ENCODE assay signal across 1 mouse cellular context in the genomic region with DNA sequence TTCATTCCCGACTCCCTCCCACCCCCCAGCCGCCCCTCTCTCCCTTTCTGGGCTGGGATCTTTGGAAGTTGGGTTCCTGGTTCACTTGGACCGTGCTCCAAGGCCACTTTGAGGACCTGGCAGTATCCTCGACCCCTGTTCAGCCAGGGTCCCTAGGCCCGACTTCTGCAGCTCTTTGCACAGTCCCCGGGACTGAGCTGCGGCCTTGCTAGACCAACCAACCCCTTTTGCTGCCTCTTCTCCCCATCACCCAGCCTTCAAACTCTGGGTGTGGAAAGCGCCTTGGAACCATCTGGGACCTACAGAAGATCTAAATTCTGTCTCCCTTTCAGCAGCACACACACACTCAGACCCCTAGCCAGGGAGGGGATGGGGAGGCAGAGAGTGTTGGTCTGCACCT.
TF ChIP-seq lines count a peak whose summit lies in the region.

No protein-coding gene starts in this region.

TF ChIP-seq in MEL, 35 proteins besides CTCF, POLR2A, EP300 and RAD21:
- no peak for TF ChIP-seq POLR2AphosphoS5 (IDR thresholded peaks at IDR 0.05; ENCODE audit: borderline replicate concordance, low read depth, low read length)
- TF ChIP-seq BHLHE40 (IDR thresholded peaks at IDR 0.05; ENCODE audit: borderline replicate concordance, low read depth, low read length): no peak
- no peak for TF ChIP-seq NRF1 (IDR thresholded peaks at IDR 0.05; ENCODE audit: insufficient read depth, low read depth, low read length, poor library complexity, severe bottlenecking)
- TF ChIP-seq MAFK (IDR thresholded peaks at IDR 0.05; ENCODE audit: borderline replicate concordance, low read depth, low read length): no peak
- TF ChIP-seq ZNF384 (IDR thresholded peaks at IDR 0.05; ENCODE audit: low read depth, low read length): no peak
TF ChIP-seq in MEL: peak in this region for 0.
